Mouse (Mus musculus) CH12.LX (cell line): ENCODE measurements at regions not wholly inside any gene's neighbourhood (a gene's known extent, or its start where the extent isn't known, plus 50 kb on each side); places are given as distances from the start of the nearest gene placed in this dataset.

Experiments used
- DNase-seq: peaks from one replicate; pipeline ENCODE4 v3.0.0-alpha.2; 2013; ENCODE audit errors: extremely low read depth
- H3K27ac ChIP-seq: 2 replicates; pipeline ENCODE4 v1.5.1; 2012; ENCODE audit warnings: low read depth, mild to moderate bottlenecking, control low read depth, moderate library complexity; ENCODE audit not compliant: insufficient read depth
- H3K27me3 ChIP-seq: replicated peaks from 2 replicates; pipeline ENCODE3; 2012; ENCODE audit warnings: inconsistent platforms
- H3K36me3 ChIP-seq, 2 experiments: replicated peaks in 1 of 2; 2 replicates each; pipeline versions ENCODE3 to v1.6.1; 2012; ENCODE audit warnings: inconsistent platforms in 1 of 2, low read length in 1 of 2, mild to moderate bottlenecking in 1 of 2, mixed read lengths in 1 of 2, moderate library complexity in 1 of 2; ENCODE audit not compliant: control insufficient read depth in 1 of 2, insufficient read depth in 1 of 2
- H3K4me1 ChIP-seq, 2 experiments: 2 replicates each; pipeline ENCODE4 v1.6.1; 2012; ENCODE audit warnings: inconsistent platforms in 1 of 2, moderate library complexity in 1 of 2; ENCODE audit not compliant: insufficient read depth in 2 of 2, control insufficient read depth in 1 of 2
- H3K4me2 ChIP-seq: 2 replicates; pipeline ENCODE4 v1.6.1; 2012; ENCODE audit warnings: low read depth, mild to moderate bottlenecking, control low read depth; ENCODE audit not compliant: poor library complexity, insufficient read depth, severe bottlenecking
- H3K4me3 ChIP-seq, 3 experiments: fragments of 150-350 bp in 1 of 3; sonication (generic) in 1 of 3; replicated peaks in 1 of 3; 2 replicates each; pipeline versions ENCODE3 to v1.5.1; 2011 to 2012; ENCODE audit warnings: low read depth in 2 of 3, low read length in 2 of 3, mild to moderate bottlenecking in 2 of 3, moderate library complexity in 2 of 3, control low read depth in 1 of 3, improper control_type of control experiment in 1 of 3, inconsistent platforms in 1 of 3, mixed read lengths in 1 of 3; ENCODE audit not compliant: poor library complexity in 1 of 3
- H3K79me2 ChIP-seq: replicated peaks from 2 replicates; pipeline ENCODE4 v1.6.1; 2012; ENCODE audit warnings: mild to moderate bottlenecking, moderate library complexity; ENCODE audit not compliant: control insufficient read depth, poor library complexity, insufficient read depth, severe bottlenecking; ENCODE audit errors: extremely low read depth
- H3K9ac ChIP-seq: 2 replicates; pipeline ENCODE4 v1.6.1; 2012; ENCODE audit warnings: low read depth, mild to moderate bottlenecking, control low read depth, moderate library complexity; ENCODE audit not compliant: insufficient read depth
- H3K9me3 ChIP-seq: replicated peaks from 2 replicates; pipeline ENCODE3; 2012; ENCODE audit warnings: low read length, inconsistent platforms, mixed read lengths
- CHD1 ChIP-seq: IDR thresholded peaks from 2 replicates; pipeline ENCODE4 v1.6.1; 2012; ENCODE audit warnings: low read depth, low read length, improper control_type of control experiment, inconsistent platforms
- CTCF ChIP-seq, 2 experiments: IDR thresholded peaks in 1 of 2; conservative IDR thresholded peaks in 1 of 2; 2 replicates each; pipeline ENCODE4 v1.5.1; 2011 to 2012; ENCODE audit warnings: low read depth in 2 of 2, low read length in 2 of 2, improper control_type of control experiment in 1 of 2, inconsistent platforms in 1 of 2, mild to moderate bottlenecking in 1 of 2, moderate library complexity in 1 of 2
- EP300 ChIP-seq: IDR thresholded peaks from 2 replicates; pipeline ENCODE4 v1.6.1; 2011; ENCODE audit warnings: low read length, improper control_type of control experiment
- IRF4 ChIP-seq: IDR thresholded peaks from 2 replicates; pipeline ENCODE4 v1.6.1; 2014; ENCODE audit warnings: low read depth, mild to moderate bottlenecking, inconsistent platforms, low read length, improper control_type of control experiment
- JUN ChIP-seq: IDR thresholded peaks from 2 replicates; pipeline ENCODE4 v1.6.1; 2011; ENCODE audit warnings: low read depth, mild to moderate bottlenecking, low read length, improper control_type of control experiment, moderate library complexity; ENCODE audit not compliant: insufficient read depth
- JUND ChIP-seq: conservative IDR thresholded peaks from 2 replicates; pipeline ENCODE4 v1.6.1; 2011; ENCODE audit warnings: low read depth, low read length, improper control_type of control experiment
- KAT2A ChIP-seq: IDR thresholded peaks from 2 replicates; pipeline ENCODE4 v1.6.1; 2012; ENCODE audit warnings: low read length, improper control_type of control experiment, inconsistent platforms; ENCODE audit not compliant: insufficient replicate concordance
- MAFK ChIP-seq: IDR thresholded peaks from 2 replicates; pipeline ENCODE4 v1.6.1; 2011; ENCODE audit warnings: low read length, improper control_type of control experiment; ENCODE audit not compliant: insufficient replicate concordance
- MAX ChIP-seq: IDR thresholded peaks from 2 replicates; pipeline ENCODE4 v1.6.1; 2011; ENCODE audit warnings: low read length, improper control_type of control experiment
- NELFE ChIP-seq: IDR thresholded peaks from 2 replicates; pipeline ENCODE4 v1.6.1; 2011; ENCODE audit warnings: low read depth, low read length, improper control_type of control experiment
- RAD21 ChIP-seq: IDR thresholded peaks from 2 replicates; pipeline ENCODE4 v1.6.1; 2011; ENCODE audit warnings: low read depth, mild to moderate bottlenecking, low read length, improper control_type of control experiment, moderate library complexity
- RCOR1 ChIP-seq: conservative IDR thresholded peaks from 2 replicates; pipeline ENCODE4 v1.6.1; 2012; ENCODE audit warnings: low read depth, mild to moderate bottlenecking, inconsistent platforms, low read length, improper control_type of control experiment
- TBP ChIP-seq: conservative IDR thresholded peaks from 2 replicates; pipeline ENCODE4 v1.6.1; 2011; ENCODE audit warnings: low read depth, low read length, improper control_type of control experiment
- UBTF ChIP-seq: IDR thresholded peaks from 2 replicates; pipeline ENCODE4 v1.6.1; 2012; ENCODE audit warnings: low read depth, mild to moderate bottlenecking, inconsistent platforms, low read length, improper control_type of control experiment, moderate library complexity
- USF2 ChIP-seq: conservative IDR thresholded peaks from 2 replicates; pipeline ENCODE4 v1.6.1; 2011; ENCODE audit warnings: low read depth, low read length, improper control_type of control experiment
- ZC3H11A ChIP-seq: IDR thresholded peaks from 2 replicates; pipeline ENCODE4 v1.6.1; 2012; ENCODE audit warnings: low read depth, mild to moderate bottlenecking, inconsistent platforms, low read length, improper control_type of control experiment
- ZMIZ1 ChIP-seq: IDR thresholded peaks from 2 replicates; pipeline ENCODE4 v1.6.1; 2012; ENCODE audit warnings: low read depth, mild to moderate bottlenecking, inconsistent platforms, low read length, improper control_type of control experiment
- ZNF384 ChIP-seq: IDR thresholded peaks from 2 replicates; pipeline ENCODE4 v1.6.1; 2012; ENCODE audit warnings: low read depth, low read length, improper control_type of control experiment, inconsistent platforms
- dilution Hi-C: fragments of 300-500 bp; cut with MboI; formaldehyde crosslinking; loops from 2 replicates; pipeline ENCODE4 v1.14.3; 2020; ENCODE audit warnings: low sequenced_read_pairs; ENCODE audit not compliant: extremely low pct_unique_long_range_greater_than_20kb, extremely low pct_ligation_motif_present
- in situ Hi-C: fragments of 300-500 bp; cut with MboI; formaldehyde crosslinking; loops from 3 replicates; pipeline ENCODE4 v1.14.3; 2019; ENCODE audit warnings: low sequenced_read_pairs, low pct_ligation_motif_present, low pct_unique_long_range_greater_than_20kb, mixed read lengths

DNA sequence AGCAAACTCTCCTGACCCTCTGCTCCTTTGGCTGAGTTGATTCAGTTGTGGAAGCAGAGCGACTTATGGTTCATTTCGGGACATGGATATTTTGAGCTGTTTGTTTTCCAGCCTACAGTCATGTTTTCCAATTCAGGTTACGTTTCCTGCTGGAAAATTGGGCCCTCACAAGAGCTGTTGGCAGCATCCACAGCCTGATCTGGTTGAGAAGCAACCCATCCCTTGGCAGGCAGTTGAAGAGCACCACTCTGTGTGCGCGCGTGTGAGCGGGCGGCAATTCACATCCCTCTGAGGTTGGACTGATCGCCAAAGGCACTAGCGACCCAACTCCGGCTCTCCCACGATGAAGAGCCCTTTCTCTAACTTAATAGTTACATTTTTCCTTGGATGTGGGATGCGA, 457.1 kb downstream of the Tmem38b start:
- Histone ChIP-seq H3K4me3 (no peak overlapping the region), H3K27me3 (no peaks in the 10 kb centered on the region), H3K4me1 (no peaks in the 10 kb centered on the region), H3K36me3 (no peaks in the 10 kb centered on the region), H3K79me2 (no peaks in the 10 kb centered on the region), H3K9me3 (no peaks in the 10 kb centered on the region), H3K9ac (no peak overlapping the region), H3K4me2 (no peak overlapping the region), H3K27ac (no peak overlapping the region)
- in situ Hi-C loops = loop anchor here (25.0 kb wide), 1 partner anchor 321 kb away; no protein-coding TSS in a partner anchor
- dilution Hi-C loops = no loop called here
- TF ChIP-seq NELFE = no peak
- no peak for TF ChIP-seq MAFK
- no peak for TF ChIP-seq RCOR1
- no peak for TF ChIP-seq UBTF
- TF ChIP-seq EP300 = no peak
- no peak for DNase-seq

DNA sequence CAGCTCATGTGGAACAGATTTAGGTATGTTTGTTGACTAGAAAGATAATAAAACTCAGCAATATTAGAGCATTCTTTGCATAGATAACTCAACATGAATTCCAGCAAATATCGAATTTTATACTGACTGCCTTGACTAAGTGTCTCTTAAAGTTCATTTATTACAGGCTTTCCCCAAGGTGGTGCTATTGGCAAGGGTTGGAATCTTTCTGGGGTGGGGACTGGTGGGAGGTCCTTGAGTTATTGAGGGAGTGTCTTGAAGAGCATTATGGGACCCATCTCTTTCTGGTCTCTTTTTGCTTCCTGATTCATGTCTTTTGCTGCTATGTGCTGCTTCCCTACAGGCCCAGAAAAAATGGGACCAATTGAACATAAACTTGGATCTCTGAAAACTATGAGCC, 488.0 kb downstream of the Tmem38b start:
- peak; percentile 30 for DNase-seq
- no peaks in the 10 kb centered on the region for H3K36me3 ChIP-seq
- no peak overlapping the region for H3K27ac ChIP-seq
- H3K4me2 ChIP-seq = no peak overlapping the region
- H3K79me2 ChIP-seq = no peaks in the 10 kb centered on the region
- in situ Hi-C loops = no loop called here
- no peaks in the 10 kb centered on the region for H3K4me1 ChIP-seq
- no peak overlapping the region for H3K4me3 ChIP-seq
- no peak overlapping the region for H3K9ac ChIP-seq
- TF ChIP-seq EP300 = no peak
- TF ChIP-seq KAT2A = no peak
- TF ChIP-seq MAX = no peak
- no peak for TF ChIP-seq ZC3H11A
- no peak for TF ChIP-seq IRF4
- TF ChIP-seq USF2 = no peak
- peak in 1 of 2 experiments; percentile 28; a peak in 2 of 4 replicates for TF ChIP-seq CTCF (conservative IDR thresholded peaks at IDR 0.05 in 1 of 2, IDR thresholded peaks at IDR 0.05 in 1 of 2; ENCODE audit: low read depth in 2 of 2, low read length in 2 of 2)
- TF ChIP-seq JUN = no peak
- no peak for TF ChIP-seq ZNF384
- TF ChIP-seq RCOR1 = no peak
- no peak for TF ChIP-seq CHD1
- no peak for TF ChIP-seq NELFE
- TF ChIP-seq RAD21 = peak; percentile 45
- TF ChIP-seq TBP = no peak
- TF ChIP-seq JUND = no peak
- TF ChIP-seq ZMIZ1 = no peak
- H3K27me3 ChIP-seq = no peaks in the 10 kb centered on the region
- H3K9me3 ChIP-seq = no peaks in the 10 kb centered on the region
- dilution Hi-C loops = no loop called here
